Mouse (Mus musculus): ENCODE data around the gene Gorasp1.

The Gorasp1 gene

GRCm38 (mm10) chr9:119973281-119973680 lies 35.9 kb upstream of the Gorasp1 start:
- DNase-seq (ENCODE audit: extremely low spot score, low read depth, low spot score) = no peak

- no peak for DNase-seq (ENCODE audit: extremely low spot score, low read depth, low spot score)
Measured at GRCm38 (mm10) chr9:119972582-119972981, 35.2 kb upstream of the Gorasp1 start.

GRCm38 (mm10) chr9:119972166-119972565 lies 34.8 kb upstream of the Gorasp1 start:
- DNase-seq (ENCODE audit: extremely low spot score, low read depth, low spot score) = no peak

GRCm38 (mm10) chr9:119970763-119971656 lies 33.6 kb upstream of the Gorasp1 start:
- DNase-seq (ENCODE audit: extremely low spot score, low read depth, low spot score) = no peak

GRCm38 (mm10) chr9:119970221-119970620 lies 32.9 kb upstream of the Gorasp1 start:
- DNase-seq (ENCODE audit: extremely low spot score, low read depth, low spot score) = no peak

GRCm38 (mm10) chr9:119969811-119970210 lies 32.4 kb upstream of the Gorasp1 start:
- DNase-seq (ENCODE audit: extremely low spot score, low read depth, low spot score) = no peak

GRCm38 (mm10) chr9:119966221-119966910 lies 29.0 kb upstream of the Gorasp1 start:
- DNase-seq (ENCODE audit: extremely low spot score, low read depth, low spot score) = no peak

GRCm38 (mm10) chr9:119965186-119965585 lies 27.8 kb upstream of the Gorasp1 start:
- no peak for DNase-seq (ENCODE audit: extremely low spot score, low read depth, low spot score)

GRCm38 (mm10) chr9:119964206-119964605 lies 26.8 kb upstream of the Gorasp1 start:
- DNase-seq (ENCODE audit: extremely low spot score, low read depth, low spot score) = no peak

- no peak for DNase-seq (ENCODE audit: extremely low spot score, low read depth, low spot score)
Measured at GRCm38 (mm10) chr9:119962987-119963667, 25.8 kb upstream of the Gorasp1 start.

GRCm38 (mm10) chr9:119962216-119962615 lies 24.9 kb upstream of the Gorasp1 start:
- no peak for DNase-seq (ENCODE audit: extremely low spot score, low read depth, low spot score)

GRCm38 (mm10) chr9:119958835-119959234 lies 21.5 kb upstream of the Gorasp1 start:
- no peak for DNase-seq (ENCODE audit: extremely low spot score, low read depth, low spot score)

GRCm38 (mm10) chr9:119951388-119951787 lies 14.0 kb upstream of the Gorasp1 start:
- DNase-seq (ENCODE audit: extremely low spot score, low read depth, low spot score) = no peak

- DNase-seq (ENCODE audit: extremely low spot score, low read depth, low spot score) = no peak
Measured at GRCm38 (mm10) chr9:119950434-119950833, 13.1 kb upstream of the Gorasp1 start.

GRCm38 (mm10) chr9:119948804-119949203 lies 11.4 kb upstream of the Gorasp1 start:
- no peak for DNase-seq (ENCODE audit: extremely low spot score, low read depth, low spot score)

GRCm38 (mm10) chr9:119945173-119945900 lies 8.0 kb upstream of the Gorasp1 start:
- DNase-seq (ENCODE audit: extremely low spot score, low read depth, low spot score) = no peak

GRCm38 (mm10) chr9:119943326-119943725 lies 6.0 kb upstream of the Gorasp1 start:
- DNase-seq (ENCODE audit: extremely low spot score, low read depth, low spot score) = no peak

- no peak for DNase-seq (ENCODE audit: extremely low spot score, low read depth, low spot score)
Measured at GRCm38 (mm10) chr9:119941861-119942260, 4.5 kb upstream of the Gorasp1 start.

- no peak for DNase-seq (ENCODE audit: extremely low spot score, low read depth, low spot score)
Measured at GRCm38 (mm10) chr9:119941407-119941806, 4.0 kb upstream of the Gorasp1 start.

GRCm38 (mm10) chr9:119939646-119940045 lies 2.3 kb upstream of the Gorasp1 start:
- DNase-seq (ENCODE audit: extremely low spot score, low read depth, low spot score) = no peak

GRCm38 (mm10) chr9:119938496-119938895 lies 1.1 kb upstream of the Gorasp1 start:
- no peak for DNase-seq (ENCODE audit: extremely low spot score, low read depth, low spot score)
